Mouse (Mus musculus): ENCODE measurements around the gene Efna1.

- no peak for TF ChIP-seq EP300 (IDR thresholded peaks at IDR 0.05; ENCODE audit: low read depth)
- TF ChIP-seq CTCF (IDR thresholded peaks at IDR 0.05; ENCODE audit: low read depth): no peak
These were observed 7.6 kb upstream of the Efna1 start for GRCm38 (mm10) chr3:89288503-89288928.
